Mouse (Mus musculus) gastrocnemius, postnatal 4 days (tissue): ENCODE measurements around the gene Clps. TPM values are rescaled to one million over a fixed set of nuclear protein-coding genes. Genes with fewer than 3 reads are reported as not detected.

Experiments
- DNase-seq, 2 experiments: peaks; one replicate each; pipeline ENCODE4 v3.0.0; 2021 to 2022; ENCODE audit warnings: low spot score in 2 of 2, mixed read lengths in 2 of 2
- microRNA-seq: library from miRNA; unstranded; fragments of <30 nt; microRNA quantifications from one replicate; pipeline ENCODE4 v1.2.0, GENCODE M21; 2021
- total RNA-seq, 2 experiments: library from RNA; stranded (reverse); gene quantifications; 2 replicates each; pipeline ENCODE4 v1.2.3; 2021

Gene Clps
- total RNA-seq, 2 experiments from 2014 or later = not detected

DNA sequence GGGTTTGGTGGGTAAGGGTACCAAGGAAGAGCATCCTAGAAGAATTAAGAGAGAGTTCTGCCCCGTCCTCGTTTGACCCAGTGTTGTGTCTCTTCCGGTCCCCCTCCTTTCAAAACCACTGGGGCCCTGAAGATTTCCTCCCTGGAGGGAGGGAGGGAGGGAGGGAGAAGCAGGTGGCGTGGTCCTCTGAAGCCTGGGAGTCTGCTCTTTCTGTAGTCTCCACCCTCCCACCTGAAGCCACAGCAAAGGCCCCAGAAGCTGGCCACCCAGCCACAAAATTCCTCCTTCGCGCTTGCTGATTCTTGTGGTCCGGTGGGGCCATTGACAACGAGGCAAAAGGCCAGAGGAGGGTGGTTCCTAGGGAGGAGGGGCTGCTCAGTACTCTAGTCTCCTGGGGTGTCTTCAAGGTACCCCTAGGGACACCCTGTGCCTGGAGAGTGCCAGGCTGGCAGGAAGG, 41.9 kb downstream of the Clps start:
- no peak for DNase-seq

DNA sequence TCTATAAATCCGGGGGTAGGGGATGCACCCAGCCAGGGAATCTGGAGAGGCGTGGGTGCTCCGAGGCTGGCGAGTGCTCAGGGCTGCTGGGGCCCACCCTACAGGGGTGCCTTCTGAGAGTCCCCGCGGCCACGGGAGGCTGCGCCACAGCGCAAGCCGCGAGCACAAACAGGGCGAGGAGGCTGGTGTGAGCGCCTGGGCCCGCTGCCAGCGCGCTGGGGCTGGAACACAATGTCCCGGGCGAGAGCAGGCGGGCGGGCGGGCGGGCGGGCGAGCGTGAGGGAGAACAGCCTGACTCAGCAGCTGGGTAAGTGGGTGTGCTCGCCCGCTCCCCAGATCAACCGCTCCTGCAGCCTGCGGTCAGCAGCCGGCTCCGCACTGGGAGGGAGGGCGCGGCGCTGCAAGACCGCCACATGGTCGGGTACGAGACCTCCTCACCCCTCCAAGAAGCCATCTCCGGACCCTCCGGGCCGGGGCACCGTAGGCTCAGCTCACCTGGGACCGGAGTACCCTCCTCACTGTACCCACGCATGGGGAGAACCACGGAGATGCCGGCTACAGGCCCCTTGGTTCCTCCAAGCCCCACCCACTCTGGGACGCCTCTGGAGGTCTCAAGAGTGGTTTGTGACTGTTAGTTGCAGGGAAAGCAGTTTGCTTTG, 42.5 kb downstream of the Clps start:
- peak; percentile 55 to 85 for DNase-seq

DNA sequence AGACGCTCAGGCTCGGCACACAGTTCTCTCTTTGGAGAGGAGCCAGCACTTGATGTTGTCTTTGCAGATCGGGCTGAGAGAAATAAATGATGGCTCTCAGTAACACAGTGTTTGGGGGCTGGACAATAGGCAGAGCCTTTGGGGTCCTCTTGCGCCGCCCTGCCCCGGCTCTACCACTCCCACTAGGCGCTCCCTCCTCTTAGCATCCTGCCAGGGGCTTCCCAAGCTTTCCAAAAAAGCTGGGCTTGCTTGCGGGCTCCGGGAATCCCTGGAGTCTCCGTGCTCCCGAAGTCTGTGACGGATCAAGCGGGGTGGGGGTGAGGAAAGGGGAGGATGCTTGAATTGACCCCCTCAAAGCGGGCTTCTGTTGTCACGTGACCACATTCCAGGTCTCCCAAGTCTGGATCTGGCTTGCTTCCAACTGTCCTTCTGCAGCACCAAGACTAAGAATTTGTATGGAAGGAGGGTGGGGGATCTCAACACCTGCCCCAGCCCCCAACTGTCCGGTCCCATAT, 43.1 kb downstream of the Clps start, which contains the start of gene Fkbp5:
Fkbp5 (minus strand) TSS at position 87 of the 515 bp plus-strand sequence.
- peak; percentile 43 to 69 for DNase-seq

DNA sequence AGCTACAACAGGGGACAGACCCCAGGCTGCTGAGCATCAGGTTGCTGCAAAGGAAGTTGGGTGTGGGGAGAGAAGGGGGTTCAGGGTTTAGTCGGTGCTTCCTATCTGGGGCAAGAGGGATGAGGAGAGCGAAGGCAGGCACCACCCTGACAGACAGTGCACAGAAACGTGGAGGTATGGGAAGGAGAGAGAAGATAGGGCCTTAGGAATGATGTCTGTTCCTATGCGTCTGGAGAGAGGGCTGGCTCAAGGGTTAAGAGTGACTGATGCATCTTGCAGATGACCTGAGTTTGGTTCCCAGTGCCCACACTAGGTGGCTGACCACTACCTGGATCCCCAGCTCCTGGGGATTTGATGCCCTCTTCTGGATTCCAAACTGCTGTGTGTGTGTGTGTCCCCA, 43.7 kb downstream of the Clps start:
- DNase-seq = no peak

DNA sequence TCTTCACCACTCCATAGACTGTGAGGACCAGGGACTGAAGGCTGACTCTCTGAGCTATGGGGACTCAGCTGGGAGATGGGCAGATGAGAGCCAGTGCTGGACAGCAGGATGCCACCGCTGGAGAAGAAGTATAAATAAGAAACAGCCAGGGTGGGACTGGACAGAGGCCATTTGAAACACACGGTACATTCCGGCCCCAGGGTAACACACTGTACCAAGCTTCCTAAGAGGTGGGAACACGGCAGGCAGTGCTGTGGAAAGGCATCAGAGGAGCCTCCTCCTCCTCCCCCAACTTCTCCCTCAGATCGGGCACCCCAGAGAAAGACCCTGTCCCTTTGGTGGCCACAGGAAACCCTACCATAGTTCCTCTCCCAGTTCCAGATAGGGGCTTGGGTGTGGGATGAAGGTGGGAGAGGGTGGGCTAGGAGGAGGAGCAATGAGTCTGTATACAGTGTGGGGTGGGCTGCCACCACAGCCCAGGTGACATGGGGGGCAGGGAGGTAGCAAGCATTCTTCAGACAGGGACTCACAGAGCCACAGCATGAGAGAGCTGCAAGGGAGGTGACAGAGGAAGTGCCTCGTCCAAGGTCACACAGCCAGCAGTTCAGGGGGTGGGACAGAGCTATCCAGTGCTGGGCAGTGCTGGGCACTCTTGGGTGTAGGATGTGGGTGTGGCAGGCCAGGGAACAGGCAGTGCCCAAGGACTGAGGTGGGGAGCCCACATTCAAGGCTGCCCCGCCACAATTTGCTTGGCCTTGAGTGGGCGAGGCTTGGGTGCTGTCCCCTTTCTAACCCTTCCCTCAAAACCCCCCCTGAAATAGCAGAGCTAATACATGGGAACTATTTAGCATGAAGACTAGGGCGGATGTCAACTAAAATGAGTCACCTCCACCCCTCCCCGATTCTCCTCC, 44.9 kb downstream of the Clps start:
- no peak for DNase-seq

DNA sequence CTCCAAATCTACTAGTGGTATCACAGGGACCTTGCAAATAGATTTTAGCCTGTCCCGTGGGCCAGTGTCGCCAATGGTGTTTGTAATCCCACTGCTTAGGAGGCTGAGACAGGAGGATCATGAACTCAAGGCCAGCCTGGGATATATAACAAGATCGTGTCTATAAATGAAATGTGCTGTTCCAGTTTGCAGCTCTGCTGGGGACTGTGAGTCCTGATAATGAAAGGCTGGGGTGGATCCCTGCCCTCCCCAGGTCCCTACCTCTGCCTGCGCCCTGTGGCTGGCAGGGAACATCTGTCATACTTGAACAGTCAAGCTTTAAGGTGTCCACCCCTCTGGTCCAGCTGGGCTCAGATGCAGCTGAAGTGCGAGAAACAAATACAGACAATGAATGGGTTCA, 46.0 kb downstream of the Clps start:
- no peak for DNase-seq

DNA sequence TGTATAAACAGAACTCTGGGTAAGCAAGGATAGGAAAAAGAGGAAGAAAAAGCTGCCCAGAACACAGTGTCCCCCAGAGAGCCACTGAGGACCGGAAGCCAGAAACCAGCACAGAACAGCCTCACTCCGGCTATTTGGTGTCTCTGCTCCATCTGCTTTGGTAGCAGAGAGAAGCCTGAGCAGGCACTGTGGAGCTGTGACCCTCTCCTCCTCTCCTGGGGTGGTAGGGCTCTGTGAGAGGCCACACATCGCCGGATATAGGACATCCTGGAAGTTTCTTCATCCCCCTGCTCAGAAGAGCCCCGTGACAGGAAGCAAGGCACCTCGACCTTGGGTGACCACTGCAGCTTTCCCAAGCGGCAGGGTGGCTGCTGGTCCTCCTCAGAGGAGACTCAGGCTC, 46.7 kb downstream of the Clps start:
- DNase-seq = no peak

DNA sequence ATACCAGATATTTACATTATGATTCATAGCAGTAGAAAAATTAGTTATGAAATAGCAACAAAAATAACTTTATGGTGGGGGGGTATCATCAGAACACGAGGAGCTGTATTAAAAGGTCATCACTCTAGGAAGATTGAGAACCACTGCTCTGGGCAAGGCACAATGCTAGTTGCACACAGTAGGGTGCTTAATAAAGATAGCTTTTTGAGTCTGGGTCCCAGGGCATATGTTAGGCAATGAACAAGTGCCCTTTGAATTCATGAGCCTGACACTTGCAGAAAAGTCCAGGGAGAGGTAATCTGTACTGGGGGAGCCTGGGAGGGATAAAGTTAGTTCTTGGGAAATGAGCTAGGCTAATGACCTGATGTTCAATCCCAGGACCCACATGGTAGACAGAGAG, 47.2 kb downstream of the Clps start:
- no peak for DNase-seq

DNA sequence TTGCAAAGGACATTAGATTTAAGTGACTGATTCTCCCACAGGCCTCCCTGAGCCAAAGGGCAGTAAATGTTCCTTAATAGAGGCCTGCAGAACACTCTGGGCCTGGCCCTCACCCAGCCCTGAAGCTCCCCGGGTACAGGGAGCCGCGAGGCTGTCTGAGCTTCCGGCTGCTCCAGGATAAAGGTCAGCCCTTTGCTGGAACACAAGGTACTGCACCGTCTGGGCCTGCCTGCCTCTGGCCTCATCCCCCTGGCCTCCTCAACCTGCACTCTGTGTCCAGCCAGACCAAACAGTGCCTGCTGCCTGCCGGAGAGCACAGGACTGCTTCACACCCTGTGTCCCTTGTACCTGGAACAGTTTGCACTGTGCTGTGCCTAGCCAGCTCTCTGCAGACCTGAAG, 47.9 kb downstream of the Clps start:
- no peak for DNase-seq

DNA sequence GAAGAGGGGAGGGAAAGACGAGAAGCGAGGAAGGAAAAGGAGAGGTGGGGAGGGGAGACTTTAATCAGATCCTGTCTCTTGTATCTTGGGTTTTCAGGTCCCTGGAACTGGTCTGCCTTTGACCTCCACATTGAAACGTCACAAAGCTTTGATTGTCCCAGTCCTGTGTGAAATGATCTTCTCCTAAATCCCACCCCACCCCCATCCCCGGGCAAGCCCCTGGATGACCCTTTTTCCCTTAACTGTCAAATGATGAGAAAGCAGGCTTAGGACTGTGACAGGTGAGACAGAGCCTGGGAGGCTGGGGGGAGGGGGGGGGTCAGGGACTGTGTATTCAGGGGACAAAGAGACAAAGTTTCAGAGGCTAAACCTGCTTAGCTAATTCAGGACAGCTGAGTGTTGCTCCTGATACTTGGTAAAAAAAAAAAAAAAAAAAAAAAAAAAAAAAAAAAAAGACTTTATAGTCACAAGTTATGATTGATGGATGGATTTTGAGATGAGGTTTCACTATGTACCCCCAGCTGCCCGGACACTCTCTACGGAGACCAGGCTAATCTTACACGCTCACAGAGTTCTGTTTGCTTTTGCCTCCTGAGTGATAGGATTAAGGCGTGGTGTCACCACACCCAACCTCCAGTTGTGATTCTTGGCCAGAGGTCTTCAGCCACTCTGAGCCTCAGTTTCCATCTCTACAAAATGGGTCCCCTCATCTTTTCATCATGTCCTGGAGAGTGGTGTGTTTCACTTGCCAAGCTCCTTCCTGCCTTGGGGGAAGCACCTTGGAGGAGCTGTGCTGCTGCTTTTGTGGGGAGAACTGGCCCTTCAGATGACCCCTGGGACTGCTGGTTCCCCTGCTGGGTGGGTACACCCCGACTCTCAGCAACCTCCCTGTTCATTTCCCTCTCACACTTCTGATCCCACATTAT, 48.7 kb downstream of the Clps start:
- DNase-seq = no peak

DNA sequence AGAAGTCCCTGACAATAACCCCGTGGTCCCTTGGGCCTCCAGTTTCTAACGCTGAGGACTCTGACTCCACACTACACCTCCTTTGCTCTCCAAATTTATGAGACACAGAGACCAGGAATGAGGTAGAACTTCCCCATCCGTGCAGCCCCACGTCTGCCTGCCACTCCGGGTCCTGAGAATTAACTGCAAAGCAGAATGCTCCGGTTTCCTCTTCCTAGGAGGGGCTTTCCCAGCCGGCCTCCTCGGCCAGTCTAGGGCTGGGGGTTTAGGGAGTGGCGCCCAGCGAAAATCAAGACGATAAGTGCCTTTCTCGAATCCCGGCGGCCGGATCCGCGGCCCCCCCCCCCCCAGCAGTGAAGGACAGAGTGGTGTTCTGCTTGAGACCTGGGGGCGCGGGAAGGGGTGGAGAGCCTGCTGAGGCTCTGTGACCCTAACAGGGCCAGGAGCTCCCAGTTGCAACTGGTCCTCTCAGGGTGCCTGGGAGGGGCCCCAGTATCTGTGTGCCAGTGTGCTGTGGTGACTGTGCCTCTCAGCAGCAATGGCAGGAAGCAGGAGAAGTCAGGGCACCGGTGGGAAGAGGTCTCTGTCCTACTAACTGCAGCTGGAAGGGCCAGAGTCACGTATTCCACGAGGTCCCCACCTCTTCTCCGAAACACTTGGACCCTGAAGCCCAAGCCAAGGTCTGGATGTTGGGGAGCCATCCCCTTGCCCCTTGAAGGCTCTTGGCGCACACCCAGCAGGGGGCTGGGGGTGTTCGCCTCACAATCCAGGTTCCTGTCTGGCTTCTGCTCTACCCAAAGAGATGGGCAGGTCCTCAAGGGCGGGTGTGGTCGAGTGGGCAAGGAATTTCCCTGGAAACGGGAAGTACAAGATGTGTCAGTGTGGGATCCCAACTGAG, 49.9 kb downstream of the Clps start:
- DNase-seq = no peak

Small RNAs within 50 kb of the gene (microRNA-seq; reads per million reads assigned to microRNA genes)
- not detected for gene Gm25195
- not detected for gene Mir6969

Other genes with a start within 250 kb of the Clps start
- gene Fance, start 247.2 kb downstream of the Clps start, total RNA-seq = 10 to 100 TPM; 24.9 to 25.4 TPM
- gene Rpl10a, start 232.3 kb downstream of the Clps start, total RNA-seq = 100 to 1,000 TPM; 919 to 955 TPM
- 10 to 100 TPM; 24.3 to 24.6 TPM for gene Tead3, start 209.9 kb downstream of the Clps start, total RNA-seq
- gene Tulp1, start 195.5 kb downstream of the Clps start, total RNA-seq = under 1 TPM; 0.47 to 0.57 TPM
- 10 to 100 TPM; 11.5 to 12.0 TPM for gene Fkbp5, start 43.2 kb downstream of the Clps start, total RNA-seq
- gene Armc12, start 30.0 kb downstream of the Clps start, total RNA-seq = not detected
- gene Clpsl2, start 11.4 kb downstream of the Clps start, total RNA-seq = not detected
- gene Lhfpl5, start 14.9 kb upstream of the Clps start, total RNA-seq = not detected
- 10 to 100 TPM; 38.4 to 41.6 TPM for gene Srpk1, start 61.9 kb upstream of the Clps start, total RNA-seq
- 1 to 10 TPM; 2.0 to 2.3 TPM for gene Slc26a8, start 129.5 kb upstream of the Clps start, total RNA-seq
- gene Mapk14, start 130.6 kb upstream of the Clps start, total RNA-seq = 10 to 100 TPM; 54.8 to 61.0 TPM
- gene AC170998.1, start 165.3 kb upstream of the Clps start, total RNA-seq = 1 to 10 TPM in 1 of 2 experiments, under 1 TPM in 1; 0.81 to 1.4 TPM
- 1 to 10 TPM in 1 of 2 experiments, under 1 TPM in 1; 0.78 to 1.6 TPM for gene Mapk13, start 208.5 kb upstream of the Clps start, total RNA-seq
- 10 to 100 TPM; 23.1 to 24.6 TPM for gene Brpf3, start 240.3 kb upstream of the Clps start, total RNA-seq